Mouse (Mus musculus) hindbrain, postnatal 0 days (tissue): ENCODE results near the gene Cd72. TPM values are rescaled to one million over a fixed set of nuclear protein-coding genes. Genes with fewer than 3 reads are reported as not detected.

Experiments
- ATAC-seq: fragments of 200-750 bp; cut with Nextera tagmentation; 2 replicates; pipeline ENCODE4 v1.8.0; 2017; ENCODE audit warnings: mild to moderate bottlenecking, moderate TSS enrichment, moderate library complexity
- DNase-seq: peaks from one replicate; pipeline ENCODE4 v3.0.0-alpha.2; 2015; ENCODE audit warnings: low spot score
- H3K27ac ChIP-seq: fragments of 300-500 bp; sonication (generic); 2 replicates; pipeline ENCODE4 v1.5.1; 2014; ENCODE audit warnings: mild to moderate bottlenecking
- H3K27me3 ChIP-seq: fragments of 300-500 bp; sonication (generic); 2 replicates; pipeline ENCODE4 v1.6.1; 2014; ENCODE audit warnings: low read length, mixed read lengths; ENCODE audit not compliant: insufficient read depth
- H3K36me3 ChIP-seq: fragments of 300-500 bp; sonication (generic); 2 replicates; pipeline ENCODE4 v1.6.1; 2014; ENCODE audit warnings: low read length, mixed read lengths; ENCODE audit not compliant: insufficient read depth
- H3K4me1 ChIP-seq: fragments of 300-500 bp; sonication (generic); 2 replicates; pipeline ENCODE4 v1.6.1; 2014; ENCODE audit warnings: antibody characterized with exemption, low read length, mixed read lengths; ENCODE audit not compliant: insufficient read depth
- H3K4me2 ChIP-seq: fragments of 300-500 bp; sonication (generic); 2 replicates; pipeline ENCODE4 v1.6.1; 2014; ENCODE audit warnings: low read depth, mild to moderate bottlenecking, low read length, moderate library complexity, mixed read lengths
- H3K4me3 ChIP-seq: fragments of 300-500 bp; sonication (generic); 2 replicates; pipeline ENCODE4 v1.5.1; 2014; ENCODE audit warnings: low read length
- H3K9ac ChIP-seq: fragments of 300-500 bp; sonication (generic); replicated peaks from 2 replicates; pipeline ENCODE4 v1.6.1; 2014; ENCODE audit warnings: mild to moderate bottlenecking, low read length, moderate library complexity, mixed read lengths
- H3K9me3 ChIP-seq: fragments of 300-500 bp; sonication (generic); 2 replicates; pipeline ENCODE4 v1.6.1; 2016; ENCODE audit warnings: low read length, mixed read lengths
- CTCF ChIP-seq: IDR thresholded peaks from 2 replicates; pipeline ENCODE4 v1.5.1; 2016; ENCODE audit warnings: antibody characterized with exemption, control low read depth, low read depth
- WGBS: fragments of 180-500 bp; shearing (Covaris S2); extraction: QIAGEN DNeasy Blood & Tissue Kit; methylation state at CpG from one replicate; pipeline ENCODE4 v1.1.7; 2014; 5-methylcytosine and 5-hydroxymethylcytosine counted together
- polyA plus RNA-seq: library from polyadenylated mRNA; unstranded; fragments of >200 nt; fragmentation: Nextera tagmentation; extraction: Ambion mirVana; gene quantifications from 2 replicates; pipeline ENCODE4 v1.2.1, GENCODE M21; 2015
- total RNA-seq: library from RNA; depleted of rRNA; stranded (reverse); fragments of >200 nt; gene quantifications from 2 replicates; pipeline ENCODE4 v1.2.3, GENCODE M21; 2014

Cd72 gene
- total and polyA plus RNA-seq, 2 experiments from 2014 or later, result 4.7 TPM; not detected in 1

GRCm38 (mm10) chr4:43431690-43432089 lies 22.7 kb downstream of the Cd72 start:
- 0 out of 2 replicates have a peak, but pooled peaks cover 7% of the 10 kb centered on the region for H3K36me3 ChIP-seq
- no peaks in the 10 kb centered on the region for H3K27me3 ChIP-seq
- no peaks in the 10 kb centered on the region for H3K4me1 ChIP-seq
- no peaks in the 10 kb centered on the region for H3K9me3 ChIP-seq
- peak overlapping the region; percentile 3; the same call in 1 of the 2 replicates for H3K27ac ChIP-seq
- no peak overlapping the region for H3K9ac ChIP-seq
- TF ChIP-seq CTCF, result peak; percentile 95
- H3K4me3 ChIP-seq, result no peak overlapping the region
- ATAC-seq (peak; percentile 58), DNase-seq (peak; percentile 94)
- no peak overlapping the region for H3K4me2 ChIP-seq
- 5% methylated on average over 4 of the region's 4 CpGs for WGBS

GRCm38 (mm10) chr4:43428946-43429345 lies 25.5 kb downstream of the Cd72 start, which contains the start of gene Fam166b:
Gene Fam166b, minus strand, starts transcription at chr4:43429134.
- peak; percentile 43 for DNase-seq
- Histone ChIP-seq H3K4me3 (no peak within 1 kb of the TSS), H3K27me3 (no peaks in the 10 kb centered on the region), H3K4me2 (peak within 1 kb of the TSS; percentile 23; the same call in 1 of the 2 replicates), H3K27ac (peak within 1 kb of the TSS; percentile 36; the same call in 1 of the 2 replicates), H3K9ac (no peak within 1 kb of the TSS; the same call in 1 of the 2 replicates), H3K36me3 (peaks cover 33% of the 10 kb centered on the region), H3K4me1 (no peaks in the 10 kb centered on the region), H3K9me3 (no peaks in the 10 kb centered on the region)
- no peak for TF ChIP-seq CTCF
- 12% methylated on average over 10 of the region's 10 CpGs for WGBS
- peak; percentile 48; the same call in 1 of the 2 replicates for ATAC-seq

- peak overlapping the region; percentile 23; the same call in 1 of the 2 replicates for H3K4me2 ChIP-seq
- 35% methylated on average over 16 of the region's 16 CpGs for WGBS
- H3K4me1 ChIP-seq, result no peaks in the 10 kb centered on the region
- H3K4me3 ChIP-seq, result no peak overlapping the region
- H3K27me3 ChIP-seq, result no peaks in the 10 kb centered on the region
- H3K9ac ChIP-seq, result no peak overlapping the region; the same call in 1 of the 2 replicates
- ATAC-seq, result no peak
- no peaks in the 10 kb centered on the region for H3K9me3 ChIP-seq
- H3K27ac ChIP-seq, result peak overlapping the region; percentile 36; the same call in 1 of the 2 replicates
- peaks cover 39% of the 10 kb centered on the region for H3K36me3 ChIP-seq
- DNase-seq, result no peak
- no peak for TF ChIP-seq CTCF
These were observed 26.1 kb downstream of the Cd72 start for GRCm38 (mm10) chr4:43428180-43428861.

- WGBS, result 22% methylated on average over 23 of the region's 23 CpGs
- Histone ChIP-seq H3K27ac (0 out of 2 replicates have a peak overlapping the region, but pooled peaks have one; percentile 36), H3K9ac (no peak overlapping the region), H3K4me2 (0 out of 2 replicates have a peak overlapping the region, but pooled peaks have one; percentile 10), H3K4me1 (no peaks in the 10 kb centered on the region), H3K9me3 (no peaks in the 10 kb centered on the region), H3K36me3 (peaks cover 46% of the 10 kb centered on the region), H3K4me3 (no peak overlapping the region), H3K27me3 (no peaks in the 10 kb centered on the region)
- no peak for TF ChIP-seq CTCF
- no peak for ATAC-seq
- DNase-seq, result peak; percentile 37
These were observed 26.8 kb downstream of the Cd72 start for GRCm38 (mm10) chr4:43427501-43428179.

GRCm38 (mm10) chr4:43426487-43426886 lies 27.9 kb downstream of the Cd72 start:
- DNase-seq (no peak), ATAC-seq (no peak)
- peaks cover 58% of the 10 kb centered on the region for H3K36me3 ChIP-seq
- no peaks in the 10 kb centered on the region for H3K4me1 ChIP-seq
- no peaks in the 10 kb centered on the region for H3K9me3 ChIP-seq
- no peak overlapping the region for H3K4me3 ChIP-seq
- no peak for TF ChIP-seq CTCF
- H3K27me3 ChIP-seq, result no peaks in the 10 kb centered on the region
- H3K27ac ChIP-seq, result no peak overlapping the region
- H3K4me2 ChIP-seq, result no peak overlapping the region
- WGBS, result 57% methylated on average over 10 of the region's 10 CpGs
- 0 out of 2 replicates have a peak overlapping the region, but pooled peaks have one; percentile 13 for H3K9ac ChIP-seq

- no peak for TF ChIP-seq CTCF
- ATAC-seq (no peak), DNase-seq (no peak)
- H3K4me3 ChIP-seq, result no peak overlapping the region
- H3K27me3 ChIP-seq, result no peaks in the 10 kb centered on the region
- H3K4me2 ChIP-seq, result no peak overlapping the region
- peaks cover 59% of the 10 kb centered on the region for H3K36me3 ChIP-seq
- no peak overlapping the region for H3K9ac ChIP-seq
- H3K4me1 ChIP-seq, result no peaks in the 10 kb centered on the region
- WGBS, result 31% methylated on average over 31 of the region's 31 CpGs
- no peaks in the 10 kb centered on the region for H3K9me3 ChIP-seq
- no peak overlapping the region for H3K27ac ChIP-seq
These were observed 28.6 kb downstream of the Cd72 start for GRCm38 (mm10) chr4:43425648-43426380.
